Mouse (Mus musculus) neutrophil, adult 59 days (primary cell): ENCODE results near the gene Spock2. TPM values are rescaled to one million over a fixed set of nuclear protein-coding genes. Genes with fewer than 3 reads are reported as not detected.

Experiments
- total RNA-seq, 2 experiments: library from RNA; stranded (reverse); gene quantifications; 1 replicate in 1 of 2; 2 replicates in 1 of 2; pipeline ENCODE4 v1.2.4; 2023

The Spock2 gene
- under 1 TPM; 0.26 to 0.33 TPM for total RNA-seq

GRCm38 (mm10) chr10:60106146-60106530 lies at the start of gene Spock2:
Spock2 (plus strand) TSS chr10:60106219.

Other genes starting within 250 kb of the Spock2 start
- 10 to 100 TPM; 28.4 to 33.0 TPM for gene Dnajb12, start 226.7 kb upstream of the Spock2 start, total RNA-seq
- gene Ddit4, start 154.4 kb upstream of the Spock2 start, total RNA-seq = 10 to 100 TPM; 11.6 to 14.5 TPM
- gene Ascc1, start 103.4 kb upstream of the Spock2 start, total RNA-seq = 10 to 100 TPM in 1 of 2 experiments, 1 to 10 TPM in 1; 9.0 to 11.6 TPM
- 10 to 100 TPM; 24.3 to 26.5 TPM for gene Anapc16, start 103.1 kb upstream of the Spock2 start, total RNA-seq
- gene Chst3, start 113.0 kb downstream of the Spock2 start, total RNA-seq = 1 to 10 TPM in 1 of 2 experiments, under 1 TPM in 1; 0.98 to 3.7 TPM
- gene Psap, start 171.4 kb downstream of the Spock2 start, total RNA-seq = 1,000 to 10,000 TPM; 1,584 to 2,210 TPM
- gene Vsir, start 240.6 kb downstream of the Spock2 start, total RNA-seq = 100 to 1,000 TPM; 734 to 749 TPM